Mouse (Mus musculus) liver, embryonic 13.5 days (tissue): ENCODE results near the gene Pdcd4. TPM values are rescaled to one million over a fixed set of nuclear protein-coding genes. Genes with fewer than 3 reads are reported as not detected.
A peak's percentile ranks its signal among the peaks of the same experiment; 100 is the strongest.

Experiments used
- ATAC-seq: fragments of 200-750 bp; cut with Nextera tagmentation; 2 replicates; pipeline ENCODE4 v1.8.0; 2017; ENCODE audit warnings: low read depth, mild to moderate bottlenecking, moderate number of reproducible peaks, moderate library complexity
- DNase-seq: peaks from one replicate; pipeline ENCODE4 v3.0.0; 2022
- H3K27ac ChIP-seq: fragments of 300-500 bp; sonication (generic); 2 replicates; pipeline ENCODE4 v1.5.1; 2015; ENCODE audit warnings: moderate library complexity, mild to moderate bottlenecking, inconsistent platforms
- H3K27me3 ChIP-seq: fragments of 300-500 bp; sonication (generic); 2 replicates; pipeline ENCODE4 v1.6.1; 2015; ENCODE audit warnings: mild to moderate bottlenecking, inconsistent platforms
- H3K36me3 ChIP-seq: fragments of 300-500 bp; sonication (generic); 2 replicates; pipeline ENCODE4 v1.6.1; 2015; ENCODE audit warnings: mild to moderate bottlenecking, inconsistent platforms
- H3K4me1 ChIP-seq: fragments of 300-500 bp; sonication (generic); replicated peaks from 2 replicates; pipeline ENCODE4 v1.6.1; 2015; ENCODE audit warnings: inconsistent platforms
- H3K4me2 ChIP-seq: fragments of 300-500 bp; sonication (generic); 2 replicates; pipeline ENCODE4 v1.6.1; 2015; ENCODE audit warnings: inconsistent platforms, mild to moderate bottlenecking, moderate library complexity
- H3K4me3 ChIP-seq: fragments of 300-500 bp; sonication (generic); replicated peaks from 2 replicates; pipeline ENCODE4 v1.5.1; 2015; ENCODE audit warnings: mild to moderate bottlenecking, inconsistent platforms
- H3K9ac ChIP-seq: fragments of 300-500 bp; sonication (generic); 2 replicates; pipeline ENCODE4 v1.6.1; 2015; ENCODE audit warnings: mild to moderate bottlenecking, inconsistent platforms
- H3K9me3 ChIP-seq: fragments of 300-500 bp; sonication (generic); replicated peaks from 2 replicates; pipeline ENCODE4 v1.6.1; 2016; ENCODE audit warnings: inconsistent platforms
- WGBS: fragments of 180-500 bp; shearing (Covaris S2); methylation state at CpG from one replicate; pipeline ENCODE4 v1.1.7; 2015; ENCODE audit not compliant: insufficient replicate concordance; 5-methylcytosine and 5-hydroxymethylcytosine counted together
- polyA plus RNA-seq: library from polyadenylated mRNA; unstranded; fragments of >200 nt; fragmentation: Nextera tagmentation; extraction: Ambion mirVana; gene quantifications from 2 replicates; pipeline ENCODE4 v1.2.1, GENCODE M21; 2015

The Pdcd4 gene
- polyA plus RNA-seq, 1 experiment from 2014 or later, result 19.3 TPM

DNA sequence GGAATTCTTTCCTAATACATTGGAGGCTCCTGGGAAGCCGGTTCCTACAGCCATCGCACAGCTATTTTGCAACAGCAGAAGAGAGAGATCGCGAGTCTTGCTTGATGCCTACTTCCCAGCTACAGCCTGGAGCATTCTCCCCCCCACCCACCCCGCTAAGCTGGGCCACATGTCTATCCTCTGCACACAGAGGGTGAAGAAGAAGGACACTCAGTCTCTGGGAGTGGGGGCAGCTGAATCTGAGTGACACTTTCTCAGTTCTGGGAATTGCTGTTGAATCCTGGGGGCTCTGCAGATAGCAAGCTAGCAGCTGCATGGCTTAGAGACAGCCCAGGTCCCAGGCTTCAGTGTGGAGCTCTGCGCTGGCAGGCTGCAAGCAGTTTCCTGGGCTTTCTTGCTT is 34.1 kb upstream of the Pdcd4 start:
- DNase-seq, result no peak
- no peak for ATAC-seq
- Histone ChIP-seq H3K36me3 (no peaks in the 10 kb centered on the region), H3K9me3 (no peaks in the 10 kb centered on the region), H3K4me1 (peaks cover 28% of the 10 kb centered on the region), H3K27ac (no peak overlapping the region), H3K4me3 (no peak overlapping the region), H3K4me2 (no peak overlapping the region), H3K27me3 (peaks cover 4% of the 10 kb centered on the region; the same call in 1 of the 2 replicates), H3K9ac (no peak overlapping the region)
- WGBS, result 82% methylated on average over 6 of the region's 6 CpGs

DNA sequence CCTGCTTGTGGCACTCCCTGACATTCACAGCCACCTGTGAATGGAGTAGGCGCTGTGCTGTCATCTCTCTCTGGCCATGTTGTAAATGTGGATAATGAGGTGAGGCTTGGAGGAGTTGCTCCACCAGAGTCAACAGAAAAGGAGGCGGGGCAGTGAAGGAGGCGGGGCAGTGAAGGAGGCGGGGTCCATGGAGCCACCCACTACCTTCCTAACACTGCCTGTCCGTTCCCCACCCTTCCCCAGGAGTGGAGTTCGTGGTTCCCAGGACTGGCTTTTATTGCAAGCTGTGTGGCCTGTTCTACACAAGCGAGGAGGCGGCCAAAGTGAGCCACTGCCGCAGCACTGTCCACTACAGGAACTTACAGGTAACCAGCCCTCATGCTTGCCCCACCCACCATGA is 32.9 kb upstream of the Pdcd4 start:
- Histone ChIP-seq H3K4me1 (peaks cover 28% of the 10 kb centered on the region), H3K36me3 (no peaks in the 10 kb centered on the region), H3K27me3 (peaks cover 4% of the 10 kb centered on the region; the same call in 1 of the 2 replicates), H3K9ac (no peak overlapping the region), H3K4me3 (no peak overlapping the region), H3K27ac (no peak overlapping the region), H3K9me3 (no peaks in the 10 kb centered on the region), H3K4me2 (peak overlapping the region; percentile 39)
- 26% methylated on average over 9 of the region's 9 CpGs for WGBS
- peak; percentile 58 for DNase-seq
- peak; percentile 77 for ATAC-seq

DNA sequence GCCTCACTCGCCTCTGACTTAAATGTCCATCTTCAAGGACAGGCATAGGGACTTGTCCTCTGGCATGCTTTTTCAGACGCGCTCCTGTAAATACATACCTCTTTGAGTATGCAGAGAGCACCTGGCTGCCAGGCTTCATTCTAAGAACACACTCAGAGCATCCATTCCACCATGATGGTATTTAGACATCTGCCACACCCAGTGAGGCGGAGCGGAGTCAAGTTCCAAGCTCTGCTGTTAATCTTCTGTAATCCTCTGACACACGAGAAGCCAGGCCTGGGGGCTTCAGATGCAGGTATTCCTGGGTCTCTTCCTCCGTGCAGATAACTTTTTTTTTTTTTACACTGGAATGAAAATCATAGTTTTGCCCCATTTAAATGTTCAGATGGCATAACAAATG is 32.4 kb upstream of the Pdcd4 start:
- no peak overlapping the region for H3K4me3 ChIP-seq
- H3K27ac ChIP-seq, result no peak overlapping the region
- H3K9ac ChIP-seq, result no peak overlapping the region
- whole genome bisulfite sequencing, result 64% methylated on average over 7 of the region's 7 CpGs
- no peaks in the 10 kb centered on the region for H3K9me3 ChIP-seq
- DNase-seq, result no peak
- H3K4me2 ChIP-seq, result peak overlapping the region; percentile 39
- no peaks in the 10 kb centered on the region for H3K36me3 ChIP-seq
- ATAC-seq, result no peak
- H3K4me1 ChIP-seq, result peaks cover 28% of the 10 kb centered on the region
- H3K27me3 ChIP-seq, result peaks cover 4% of the 10 kb centered on the region; the same call in 1 of the 2 replicates

- Histone ChIP-seq H3K9me3 (no peaks in the 10 kb centered on the region), H3K27me3 (no peaks in the 10 kb centered on the region)
- 79% methylated on average over 7 of the region's 7 CpGs for WGBS
These were observed 30.7 kb upstream of the Pdcd4 start for GRCm38 (mm10) chr19:53861346-53861745.

GRCm38 (mm10) chr19:53862573-53863246 is 29.3 kb upstream of the Pdcd4 start:
- Histone ChIP-seq H3K4me1 (peaks cover 20% of the 10 kb centered on the region), H3K9ac (no peak overlapping the region), H3K27me3 (no peaks in the 10 kb centered on the region), H3K27ac (no peak overlapping the region), H3K4me3 (no peak overlapping the region), H3K4me2 (no peak overlapping the region), H3K9me3 (no peaks in the 10 kb centered on the region), H3K36me3 (no peaks in the 10 kb centered on the region)
- 61% methylated on average over 8 of the region's 8 CpGs for WGBS
- no peak for DNase-seq
- no peak for ATAC-seq

More at GRCm38 (mm10) chr19:53861346-53861745, 30.7 kb upstream of the Pdcd4 start:
- no peak overlapping the region for H3K4me2 ChIP-seq
- no peaks in the 10 kb centered on the region for H3K36me3 ChIP-seq
- DNase-seq (no peak), ATAC-seq (no peak)
- H3K4me3 ChIP-seq, result no peak overlapping the region
- H3K4me1 ChIP-seq, result peaks cover 28% of the 10 kb centered on the region
- H3K9ac ChIP-seq, result no peak overlapping the region
- no peak overlapping the region for H3K27ac ChIP-seq

DNA sequence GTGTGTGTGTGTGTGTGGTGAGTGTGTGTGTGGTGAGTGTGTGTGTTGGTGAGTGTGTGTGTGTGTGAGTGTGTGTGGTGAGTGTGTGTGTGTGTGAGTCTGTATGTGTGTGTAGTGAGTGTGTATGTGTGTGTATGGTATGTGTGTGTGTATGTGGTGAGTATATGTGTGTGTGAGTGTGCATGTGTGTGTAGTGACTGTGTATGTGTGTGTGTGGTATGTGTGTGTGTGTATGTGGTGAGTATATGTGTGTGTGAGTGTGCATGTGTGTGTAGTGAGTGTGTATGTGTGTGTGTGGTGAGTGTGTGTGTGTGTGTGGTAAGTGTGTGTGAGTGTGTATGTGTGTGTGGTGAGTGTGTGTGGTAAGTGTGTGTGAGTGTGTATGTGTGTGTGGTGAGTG is 24.8 kb upstream of the Pdcd4 start:
- DNase-seq (no peak), ATAC-seq (no peak)
- Histone ChIP-seq H3K9me3 (no peaks in the 10 kb centered on the region), H3K4me1 (peaks cover 4% of the 10 kb centered on the region; the same call in 1 of the 2 replicates), H3K27ac (no peak overlapping the region), H3K36me3 (no peaks in the 10 kb centered on the region), H3K27me3 (no peaks in the 10 kb centered on the region), H3K4me2 (no peak overlapping the region), H3K9ac (no peak overlapping the region), H3K4me3 (no peak overlapping the region)

DNA sequence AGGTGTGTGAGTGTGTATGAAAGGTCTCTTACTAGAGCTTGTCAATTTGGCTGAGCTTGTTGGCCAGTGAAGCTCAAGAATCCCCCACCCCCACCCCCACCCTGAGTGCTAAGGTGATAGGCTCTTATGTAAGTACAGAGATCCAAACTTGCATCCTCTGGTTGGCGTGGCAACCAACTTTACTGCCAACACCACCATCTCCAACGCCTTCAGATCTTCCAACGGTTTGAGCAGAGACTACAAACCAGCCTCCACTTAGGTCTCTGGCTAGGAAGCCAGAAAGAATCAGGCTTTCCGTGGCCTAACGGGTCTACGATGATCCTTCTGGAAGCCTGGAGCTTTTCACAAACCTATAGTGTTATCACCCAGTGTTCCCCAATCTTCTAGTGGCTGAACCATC is 23.9 kb upstream of the Pdcd4 start:
- no peaks in the 10 kb centered on the region for H3K9me3 ChIP-seq
- H3K4me3 ChIP-seq, result no peak overlapping the region
- H3K27ac ChIP-seq, result no peak overlapping the region
- H3K4me2 ChIP-seq, result no peak overlapping the region
- no peaks in the 10 kb centered on the region for H3K27me3 ChIP-seq
- no peak overlapping the region for H3K9ac ChIP-seq
- no peak for ATAC-seq
- H3K4me1 ChIP-seq, result peaks cover 4% of the 10 kb centered on the region; the same call in 1 of the 2 replicates
- no peaks in the 10 kb centered on the region for H3K36me3 ChIP-seq
- 83% methylated on average over 6 of the region's 6 CpGs for WGBS
- DNase-seq, result no peak

GRCm38 (mm10) chr19:53868796-53869195 is 23.2 kb upstream of the Pdcd4 start:
- no peak overlapping the region for H3K4me3 ChIP-seq
- H3K4me2 ChIP-seq, result no peak overlapping the region
- 88% methylated on average over 1 of the region's 1 CpGs for WGBS
- no peaks in the 10 kb centered on the region for H3K9me3 ChIP-seq
- ATAC-seq, result no peak
- H3K4me1 ChIP-seq, result peaks cover 4% of the 10 kb centered on the region; the same call in 1 of the 2 replicates
- no peak overlapping the region for H3K27ac ChIP-seq
- no peak overlapping the region for H3K9ac ChIP-seq
- no peaks in the 10 kb centered on the region for H3K27me3 ChIP-seq
- no peaks in the 10 kb centered on the region for H3K36me3 ChIP-seq
- DNase-seq, result no peak

- H3K9ac ChIP-seq, result no peak overlapping the region
- H3K36me3 ChIP-seq, result no peaks in the 10 kb centered on the region
- 24% methylated on average over 4 of the region's 4 CpGs for WGBS
- H3K4me1 ChIP-seq, result peaks cover 4% of the 10 kb centered on the region; the same call in 1 of the 2 replicates
- no peak overlapping the region for H3K27ac ChIP-seq
- no peaks in the 10 kb centered on the region for H3K9me3 ChIP-seq
- no peak for DNase-seq
- no peak overlapping the region for H3K4me2 ChIP-seq
- ATAC-seq, result no peak
- no peak overlapping the region for H3K4me3 ChIP-seq
- H3K27me3 ChIP-seq, result no peaks in the 10 kb centered on the region
These were observed 22.3 kb upstream of the Pdcd4 start for GRCm38 (mm10) chr19:53869427-53870385.

GRCm38 (mm10) chr19:53870568-53870967 is 21.5 kb upstream of the Pdcd4 start:
- no peak for ATAC-seq
- Histone ChIP-seq H3K4me1 (peaks cover 4% of the 10 kb centered on the region; the same call in 1 of the 2 replicates), H3K27ac (no peak overlapping the region), H3K9ac (no peak overlapping the region), H3K27me3 (0 out of 2 replicates have a peak, but pooled peaks cover 3% of the 10 kb centered on the region), H3K9me3 (no peaks in the 10 kb centered on the region), H3K4me2 (no peak overlapping the region), H3K4me3 (no peak overlapping the region), H3K36me3 (no peaks in the 10 kb centered on the region)
- no peak for DNase-seq
- WGBS, result 46% methylated on average over 2 of the region's 2 CpGs

DNA sequence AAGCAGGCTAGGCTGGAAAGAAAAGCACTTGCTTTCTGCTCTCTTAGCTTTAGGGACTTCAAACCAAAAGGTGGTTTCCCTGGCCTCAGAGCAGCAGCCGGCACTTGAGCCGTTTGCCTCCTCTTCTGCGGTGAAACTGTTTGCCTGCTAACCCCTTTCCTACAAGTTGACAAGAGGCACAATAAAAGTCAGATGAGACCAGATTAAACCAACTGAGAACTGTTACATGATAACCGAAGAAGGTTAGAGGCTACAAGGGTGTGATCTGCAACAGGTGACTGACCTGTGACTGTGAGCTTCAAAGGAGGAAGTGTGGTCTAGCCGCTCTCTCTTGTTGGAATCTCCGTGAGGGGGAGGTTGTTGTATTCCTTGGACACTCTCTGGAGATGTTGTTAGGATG is 20.5 kb upstream of the Pdcd4 start:
- Histone ChIP-seq H3K4me1 (peaks cover 4% of the 10 kb centered on the region; the same call in 1 of the 2 replicates), H3K36me3 (no peaks in the 10 kb centered on the region), H3K4me3 (no peak overlapping the region), H3K9me3 (no peaks in the 10 kb centered on the region), H3K27ac (no peak overlapping the region), H3K4me2 (no peak overlapping the region), H3K9ac (no peak overlapping the region), H3K27me3 (0 out of 2 replicates have a peak, but pooled peaks cover 3% of the 10 kb centered on the region)
- WGBS, result 76% methylated on average over 6 of the region's 6 CpGs
- no peak for ATAC-seq
- no peak for DNase-seq
